Mouse (Mus musculus): ENCODE results near the gene Ihh. TPM values are rescaled to one million over a fixed set of nuclear protein-coding genes. Genes with fewer than 3 reads are reported as not detected.

Ihh gene
- total RNA-seq (2021), result under 1 TPM; 0.10 to 0.20 TPM
- long read RNA-seq, experiment 1, result 0 reads
- long read RNA-seq, experiment 2, result 0 reads

DNA sequence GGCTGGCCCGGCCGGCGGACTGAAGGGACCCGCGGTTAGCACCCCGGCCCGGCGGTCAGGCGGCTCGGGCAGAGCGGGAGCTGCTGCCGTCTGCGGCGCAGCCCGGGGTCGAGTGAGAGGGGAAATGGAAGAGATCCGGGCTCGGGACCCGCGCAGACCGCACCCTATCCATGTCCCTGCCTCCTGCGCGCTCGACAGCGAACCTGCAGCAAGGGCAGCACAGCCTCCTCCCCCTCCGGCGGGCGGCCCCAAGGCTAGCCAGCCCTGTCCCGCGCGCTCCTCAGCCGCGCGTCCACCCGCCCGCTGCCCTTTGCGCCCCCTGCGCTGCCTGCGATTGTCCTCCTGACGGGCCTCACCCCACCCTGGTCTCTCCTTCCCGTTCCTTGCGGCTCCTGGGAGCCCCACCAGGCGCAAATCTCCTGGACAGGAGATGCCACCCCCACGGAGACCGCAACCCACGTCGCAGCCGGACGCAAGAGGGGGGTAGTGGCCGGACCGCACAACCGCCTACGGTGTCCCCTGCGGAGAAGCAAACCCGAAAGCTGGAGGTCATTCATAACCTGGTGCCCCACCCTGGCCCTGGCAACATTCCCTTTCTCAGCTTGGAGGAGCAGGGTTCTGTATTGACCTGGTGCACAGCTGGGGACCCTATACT, at the start of gene Ihh:
TSS of gene Ihh (minus strand) at position 117 of the 655 bp plus-strand sequence.
- no peak for DNase-seq
- intact Hi-C loops (cut with DNase I; ENCODE audit: low total_unique reads), result no loop called here

DNA sequence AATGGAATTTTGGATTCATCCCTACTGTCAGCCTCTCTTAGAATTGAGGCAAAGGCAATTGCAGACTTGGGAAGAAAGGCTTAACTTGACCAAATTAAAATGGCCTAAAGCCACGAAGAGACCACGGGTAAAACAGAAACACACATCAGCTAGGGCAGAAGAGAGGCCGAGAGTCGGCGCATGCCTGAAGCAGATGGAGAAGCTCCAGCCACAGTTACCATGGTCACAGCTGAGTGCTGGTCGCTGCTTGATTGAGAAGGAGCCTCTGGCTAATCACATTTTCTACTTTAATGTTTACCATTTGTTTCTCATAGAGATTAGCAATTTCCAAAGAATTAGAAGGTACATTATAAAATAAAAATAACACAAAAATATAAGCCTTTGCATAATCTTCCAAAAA, 49.7 kb upstream of the Ihh start:
- DNase-seq, result no peak
- intact Hi-C loops (cut with DNase I; ENCODE audit: low total_unique reads), result no loop called here

DNA sequence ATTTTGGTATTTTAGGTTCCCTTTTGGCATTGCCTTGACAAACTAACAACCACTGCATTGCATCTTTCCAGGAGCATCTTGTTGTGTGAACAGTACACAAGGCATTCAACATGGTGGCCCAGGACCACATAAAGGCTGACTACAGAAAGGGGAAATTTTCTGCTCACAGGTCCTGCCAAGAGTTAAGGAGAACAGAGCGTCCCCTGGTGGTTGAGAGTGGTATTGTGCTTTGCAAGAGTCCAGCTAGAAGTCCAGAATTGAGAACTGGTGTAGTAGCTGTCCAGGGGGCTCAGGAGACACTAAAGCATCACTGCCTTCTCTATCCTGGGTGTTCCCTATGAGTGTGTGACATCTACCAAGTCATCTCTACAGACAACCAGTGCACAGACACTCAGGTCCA, 49.0 kb upstream of the Ihh start:
- intact Hi-C loops (cut with DNase I; ENCODE audit: low total_unique reads), result no loop called here
- peak; percentile 12 for DNase-seq

- intact Hi-C loops (cut with DNase I; ENCODE audit: low total_unique reads), result no loop called here
- DNase-seq, result no peak
These were observed 47.7 kb upstream of the Ihh start for GRCm38 (mm10) chr1:74999173-74999572.

GRCm38 (mm10) chr1:74997231-74997630, 45.8 kb upstream of the Ihh start:
- intact Hi-C loops (cut with DNase I; ENCODE audit: low total_unique reads), result no loop called here
- no peak for DNase-seq

DNA sequence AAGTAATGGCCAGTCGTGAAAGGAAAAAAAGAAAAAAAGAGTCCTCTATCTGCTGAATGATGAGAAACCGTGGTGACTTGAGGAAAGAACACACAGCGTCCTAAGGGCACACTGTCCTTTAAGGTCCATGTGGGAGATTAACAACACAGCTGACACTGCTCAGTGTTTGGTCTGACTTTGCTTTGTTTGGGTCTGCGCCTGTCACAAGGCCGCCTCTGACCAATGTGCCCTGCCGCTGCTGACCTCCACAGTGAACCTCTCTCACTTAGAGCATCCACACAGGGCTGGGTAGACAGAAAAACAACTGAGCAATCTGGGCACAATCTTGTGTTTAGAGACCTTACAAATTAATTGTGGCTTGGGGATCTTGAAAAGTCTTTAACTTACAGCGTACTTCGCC, 25.5 kb upstream of the Ihh start:
- intact Hi-C loops (cut with DNase I; ENCODE audit: low total_unique reads), result no loop called here

GRCm38 (mm10) chr1:74975936-74976335, 24.5 kb upstream of the Ihh start:
- no peak for DNase-seq
- intact Hi-C loops (cut with DNase I; ENCODE audit: low total_unique reads), result no loop called here

More for the DNA sequence above, 25.5 kb upstream of the Ihh start:
- no peak for DNase-seq

GRCm38 (mm10) chr1:74973590-74973989, 22.1 kb upstream of the Ihh start:
- intact Hi-C loops (cut with DNase I; ENCODE audit: low total_unique reads), result no loop called here
- DNase-seq, result no peak

- DNase-seq, result no peak
- intact Hi-C loops (cut with DNase I; ENCODE audit: low total_unique reads), result no loop called here
These were observed 20.0 kb upstream of the Ihh start for GRCm38 (mm10) chr1:74971353-74972050.

- no peak for DNase-seq
- intact Hi-C loops (cut with DNase I; ENCODE audit: low total_unique reads), result no loop called here
These were observed 16.6 kb upstream of the Ihh start for GRCm38 (mm10) chr1:74967962-74968580.

DNA sequence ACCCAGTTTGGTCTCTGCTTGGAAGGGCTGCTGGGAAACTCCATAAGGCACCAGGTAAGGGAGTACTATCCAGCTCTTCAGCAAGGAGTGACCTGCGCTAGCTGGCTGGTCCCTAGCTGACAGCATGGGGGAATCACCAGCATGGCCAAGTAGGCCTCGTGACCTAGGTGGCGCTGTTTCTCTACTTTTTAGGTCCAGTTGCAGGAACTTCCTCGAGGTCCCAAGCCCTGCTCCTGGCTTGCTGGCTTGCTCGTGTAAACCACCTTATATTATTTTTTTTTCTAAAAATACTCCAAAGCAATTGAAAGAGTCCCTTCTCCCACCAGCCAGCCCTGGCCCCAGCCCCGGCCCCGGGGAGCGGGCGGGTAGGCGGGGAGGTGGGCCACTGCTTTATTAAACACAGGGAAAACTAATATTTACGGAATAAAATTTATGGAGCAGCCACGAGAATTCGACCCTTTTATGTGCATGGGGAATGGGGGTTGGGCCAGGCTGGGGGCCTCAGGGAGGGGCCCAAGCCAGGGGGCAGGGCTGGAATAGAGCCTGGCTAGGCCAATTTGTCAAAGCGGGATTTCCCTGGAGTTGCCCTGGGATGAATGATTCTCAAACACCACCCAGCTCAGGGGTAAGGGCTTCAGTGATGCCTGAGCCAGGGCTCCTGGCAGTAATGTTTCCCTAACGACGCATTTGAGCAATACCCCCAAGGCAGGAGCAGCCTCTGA, 13.2 kb upstream of the Ihh start:
- intact Hi-C loops (cut with DNase I; ENCODE audit: low total_unique reads), result loop anchor here (5.0 kb wide), 1 partner anchor 53 kb away; no protein-coding TSS in a partner anchor
- peak; percentile 78 for DNase-seq

DNA sequence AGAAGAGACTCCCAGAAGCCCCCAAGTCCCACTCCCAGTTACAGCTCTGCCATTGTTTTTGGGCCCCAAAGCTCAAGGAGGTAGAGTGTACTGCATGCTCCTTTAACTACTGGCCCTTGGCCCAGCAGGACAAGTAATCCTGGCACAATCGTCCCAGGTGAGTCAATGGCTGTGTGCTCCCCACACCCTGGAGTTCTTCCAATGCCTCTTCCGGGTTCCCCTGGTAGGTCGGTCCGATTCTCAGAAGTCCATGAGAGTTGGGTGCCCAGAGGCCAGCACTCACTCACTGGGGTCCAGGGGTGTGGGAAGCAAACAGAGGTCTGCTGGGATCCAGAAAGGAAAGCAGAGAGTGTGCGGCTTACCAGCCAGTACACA, 11.4 kb upstream of the Ihh start:
- DNase-seq, result no peak
- intact Hi-C loops (cut with DNase I; ENCODE audit: low total_unique reads), result loop anchor here (5.0 kb wide), 1 partner anchor 54 kb away; no protein-coding TSS in a partner anchor

GRCm38 (mm10) chr1:74962126-74962852, 10.8 kb upstream of the Ihh start:
- intact Hi-C loops (cut with DNase I; ENCODE audit: low total_unique reads), result loop anchor here (5.0 kb wide), 1 partner anchor 55 kb away; no protein-coding TSS in a partner anchor
- no peak for DNase-seq

DNA sequence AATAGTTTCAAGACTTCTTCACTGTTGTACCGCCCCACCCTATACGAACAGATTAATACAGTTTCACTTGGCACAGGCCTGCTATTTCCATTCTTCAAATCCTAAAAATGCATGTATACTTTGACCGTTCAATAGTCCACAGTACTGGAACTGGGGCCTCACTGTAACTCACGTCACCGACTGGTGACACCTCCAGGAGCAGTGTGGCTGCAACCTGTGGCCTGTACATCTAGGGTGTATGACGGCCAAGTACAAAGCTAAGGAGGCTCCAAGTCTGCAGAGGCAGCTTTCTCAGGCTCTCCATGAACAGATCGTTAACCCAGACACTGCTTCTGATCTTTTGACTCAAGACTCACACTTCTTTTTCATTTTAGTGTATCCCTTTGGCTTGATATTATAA, 10.2 kb upstream of the Ihh start:
- intact Hi-C loops (cut with DNase I; ENCODE audit: low total_unique reads), result loop anchor here (5.0 kb wide), 1 partner anchor 56 kb away; no protein-coding TSS in a partner anchor
- DNase-seq, result no peak

- intact Hi-C loops (cut with DNase I; ENCODE audit: low total_unique reads), result loop anchor here (5.0 kb wide), 1 partner anchor 57 kb away; no protein-coding TSS in a partner anchor
- no peak for DNase-seq
These were observed 8.6 kb upstream of the Ihh start for GRCm38 (mm10) chr1:74960059-74960458.

DNA sequence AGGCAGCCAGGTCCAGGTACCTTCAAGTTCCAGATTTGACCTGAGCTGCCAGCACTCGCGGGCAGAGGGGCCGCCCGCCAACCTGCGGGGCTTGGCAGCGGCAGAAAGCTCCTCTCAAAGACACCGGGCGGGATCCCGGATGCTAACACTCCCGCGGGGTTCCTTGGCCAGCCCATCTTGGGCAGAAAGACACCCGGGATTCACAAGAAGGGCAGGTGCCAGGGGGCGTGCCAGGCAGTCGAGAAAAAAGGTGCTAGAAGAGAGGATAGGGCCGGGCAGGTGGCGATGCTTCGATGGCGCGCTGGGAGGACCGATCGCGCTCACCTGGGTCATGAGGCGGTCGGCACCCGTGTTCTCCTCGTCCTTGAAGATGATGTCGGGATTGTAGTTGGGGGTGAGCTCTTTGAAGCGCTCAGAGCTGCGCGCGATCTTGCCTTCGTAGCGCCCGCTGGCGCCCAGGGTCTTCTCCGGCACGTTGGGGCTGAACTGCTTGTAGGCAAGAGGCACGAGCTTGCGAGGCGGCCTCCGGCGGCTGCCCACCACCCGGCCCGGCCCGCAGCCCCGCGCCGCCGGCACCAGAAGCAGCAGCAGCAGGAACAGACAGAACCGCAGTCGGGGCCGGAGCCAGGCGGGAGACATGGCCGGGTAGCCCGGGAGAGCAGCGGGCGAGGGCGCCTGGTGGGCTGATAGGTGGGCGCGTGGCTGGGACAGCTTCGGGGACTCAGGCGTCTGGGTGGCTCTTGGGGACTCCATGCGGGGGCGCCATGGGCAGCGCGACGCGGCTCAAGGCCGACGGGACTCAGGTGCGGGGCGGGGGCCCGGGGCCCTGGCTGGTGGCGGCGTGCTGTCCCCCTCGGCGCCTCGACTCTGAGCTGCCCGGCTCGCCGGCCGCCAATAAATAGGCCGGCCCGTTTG, 639 bp downstream of the Ihh start:
- intact Hi-C loops (cut with DNase I; ENCODE audit: low total_unique reads), result no loop called here
- DNase-seq, result no peak

- intact Hi-C loops (cut with DNase I; ENCODE audit: low total_unique reads), result no loop called here
- no peak for DNase-seq
These were observed 1.4 kb downstream of the Ihh start for GRCm38 (mm10) chr1:74950066-74950465.

- peak; percentile 50 for DNase-seq
- intact Hi-C loops (cut with DNase I; ENCODE audit: low total_unique reads), result loop anchor here (5.0 kb wide), 1 partner anchor 68 kb away; no protein-coding TSS in a partner anchor
These were observed 1.8 kb downstream of the Ihh start for GRCm38 (mm10) chr1:74949666-74950050.
